Mouse (Mus musculus): ENCODE measurements around the gene Itgb1bp1.

- TF ChIP-seq CTCF (IDR thresholded peaks at IDR 0.05; ENCODE audit: control insufficient read depth, insufficient read depth, insufficient read length) (no peak), USF1 (IDR thresholded peaks at IDR 0.05; ENCODE audit: low read depth) (no peak), MAX (IDR thresholded peaks at IDR 0.05) (no peak), CEBPB (IDR thresholded peaks at IDR 0.05; ENCODE audit: low read depth) (no peak), MYOD1 (IDR thresholded peaks at IDR 0.05; ENCODE audit: control insufficient read depth, insufficient read length, low read depth) (no peak)
Observed at GRCm38 (mm10) chr12:21320317-21320716, 34.2 kb upstream of the Itgb1bp1 start.

Measured in C2C12 (cell line).